Mouse (Mus musculus) lung, postnatal 4 days (tissue): ENCODE measurements at regions not wholly inside any gene's neighbourhood (a gene's known extent, or its start where the extent isn't known, plus 50 kb on each side); places are given as distances from the start of the nearest gene placed in this dataset.

Experiments
- DNase-seq, 2 experiments: peaks; one replicate each; pipeline ENCODE4 v3.0.0; 2021

DNA sequence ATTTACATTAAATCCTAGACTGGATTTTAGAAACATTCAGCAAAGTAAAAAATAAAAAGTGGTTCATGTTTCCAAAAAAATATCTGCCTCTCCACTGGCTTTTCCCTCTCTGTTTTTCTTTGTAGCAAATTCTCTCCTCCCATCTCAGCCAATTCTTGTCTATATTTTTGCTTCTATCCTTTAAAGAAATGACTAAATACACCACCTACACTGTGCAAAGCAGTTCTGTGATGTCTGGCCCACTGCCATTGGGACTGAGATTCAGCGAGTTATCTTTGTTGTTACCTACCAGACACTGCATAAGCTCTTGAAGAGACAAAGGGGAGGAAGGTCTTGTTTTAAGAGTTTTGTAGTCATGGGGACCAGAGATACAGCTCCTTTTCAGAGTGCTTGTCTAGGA is 835.8 kb upstream of the Klhl29 start:
- no peak for DNase-seq

- no peak for DNase-seq
Observed at GRCm38 (mm10) chr12:6189232-6189631, 813.8 kb upstream of the Klhl29 start.

DNA sequence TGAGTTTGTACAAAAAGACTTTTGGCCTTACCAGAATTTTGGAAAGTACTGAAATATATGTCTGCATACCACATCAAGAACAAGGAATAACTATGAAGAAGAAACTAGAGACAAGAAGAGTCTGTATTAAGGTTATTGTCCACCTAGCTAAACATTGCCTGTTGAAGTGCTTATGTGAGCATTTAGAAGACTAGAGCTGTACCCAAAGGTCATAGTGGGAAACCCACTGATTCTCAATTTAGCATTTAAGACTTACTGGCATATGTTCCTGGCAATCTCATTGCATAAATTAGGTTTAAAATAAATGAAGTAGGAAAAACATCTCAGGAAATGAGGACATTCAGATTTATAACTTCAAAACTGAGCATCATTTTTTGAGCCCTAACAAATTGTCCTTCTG is 793.3 kb upstream of the Klhl29 start:
- DNase-seq = no peak

- no peak for DNase-seq
Observed at GRCm38 (mm10) chr12:6154287-6154686, 778.8 kb upstream of the Klhl29 start.

DNA sequence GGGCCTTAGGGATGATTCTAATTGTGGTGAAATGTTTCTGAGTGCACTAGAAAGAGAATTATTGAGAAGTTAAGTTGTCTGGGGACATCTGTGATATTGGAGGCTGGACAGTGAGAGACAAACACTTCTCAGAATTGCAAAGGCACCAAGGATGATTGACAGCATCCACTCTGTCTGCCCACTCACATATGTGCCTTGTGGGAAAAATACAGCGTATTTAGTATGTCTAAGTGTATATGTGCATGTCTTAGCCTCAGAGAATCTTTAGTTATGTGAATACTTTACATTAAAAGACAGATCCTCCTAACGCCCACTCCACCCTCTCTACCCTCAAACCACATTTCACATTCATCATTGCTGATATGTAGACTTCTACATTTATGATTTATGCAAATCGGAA is 776.0 kb upstream of the Klhl29 start:
- DNase-seq = no peak

DNA sequence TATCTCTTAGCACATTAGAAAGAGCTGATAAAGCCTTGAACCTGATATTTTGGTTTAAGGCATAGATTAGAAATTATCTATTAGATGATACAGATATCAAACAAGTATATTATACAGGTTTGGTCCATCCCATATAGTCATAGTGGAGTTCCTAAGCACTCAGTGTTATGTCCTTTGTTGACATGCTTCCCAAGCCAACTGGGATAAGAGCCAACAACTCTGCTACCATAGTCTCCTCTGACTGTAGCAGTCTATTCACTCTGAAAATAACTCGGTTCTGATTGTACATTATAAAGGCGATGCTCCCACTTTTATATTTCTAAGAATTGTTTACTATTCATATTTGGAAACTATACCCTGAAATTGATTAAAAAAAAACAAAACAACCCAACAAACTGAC is 757.0 kb upstream of the Klhl29 start:
- no peak for DNase-seq

- DNase-seq = no peak
Observed at GRCm38 (mm10) chr12:6119557-6119956, 744.1 kb upstream of the Klhl29 start.

DNA sequence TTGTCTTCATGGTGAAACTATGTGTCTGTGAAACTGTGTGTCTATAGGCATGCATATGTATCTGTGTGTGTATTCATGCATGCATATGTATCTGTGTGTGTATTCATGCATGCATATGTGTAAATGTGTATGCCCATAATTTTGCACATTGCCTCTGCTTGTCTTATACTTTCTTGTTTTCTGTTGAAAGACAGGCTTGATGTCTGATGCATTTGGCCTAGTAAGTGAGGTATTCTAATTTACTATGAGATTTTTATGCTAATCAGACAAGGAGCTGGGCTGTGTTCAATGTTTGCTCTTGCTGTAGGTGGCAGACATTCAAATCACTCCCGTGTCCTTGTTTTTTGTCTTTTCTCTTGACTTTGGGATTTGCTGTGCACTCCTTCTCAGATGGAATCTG is 739.8 kb upstream of the Klhl29 start:
- DNase-seq = no peak

DNA sequence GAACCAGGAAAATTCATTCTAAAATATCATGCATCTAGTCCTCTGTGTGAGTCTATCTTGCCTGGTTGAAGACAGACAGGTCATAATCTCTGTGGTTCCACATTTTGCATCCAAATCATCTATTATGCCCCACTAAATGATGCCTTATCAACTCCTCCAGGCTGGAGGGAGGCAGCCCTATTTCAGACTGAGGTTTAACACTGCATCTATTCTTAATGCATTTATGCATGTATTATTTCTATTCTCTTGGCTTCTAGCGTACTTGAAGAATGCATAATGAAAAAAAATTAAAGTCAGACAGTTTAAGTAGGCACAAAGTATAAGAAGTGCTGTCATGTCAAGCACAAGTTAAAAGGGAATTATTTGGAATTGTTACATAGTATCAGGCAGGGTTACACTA is 721.8 kb upstream of the Klhl29 start:
- no peak for DNase-seq

DNA sequence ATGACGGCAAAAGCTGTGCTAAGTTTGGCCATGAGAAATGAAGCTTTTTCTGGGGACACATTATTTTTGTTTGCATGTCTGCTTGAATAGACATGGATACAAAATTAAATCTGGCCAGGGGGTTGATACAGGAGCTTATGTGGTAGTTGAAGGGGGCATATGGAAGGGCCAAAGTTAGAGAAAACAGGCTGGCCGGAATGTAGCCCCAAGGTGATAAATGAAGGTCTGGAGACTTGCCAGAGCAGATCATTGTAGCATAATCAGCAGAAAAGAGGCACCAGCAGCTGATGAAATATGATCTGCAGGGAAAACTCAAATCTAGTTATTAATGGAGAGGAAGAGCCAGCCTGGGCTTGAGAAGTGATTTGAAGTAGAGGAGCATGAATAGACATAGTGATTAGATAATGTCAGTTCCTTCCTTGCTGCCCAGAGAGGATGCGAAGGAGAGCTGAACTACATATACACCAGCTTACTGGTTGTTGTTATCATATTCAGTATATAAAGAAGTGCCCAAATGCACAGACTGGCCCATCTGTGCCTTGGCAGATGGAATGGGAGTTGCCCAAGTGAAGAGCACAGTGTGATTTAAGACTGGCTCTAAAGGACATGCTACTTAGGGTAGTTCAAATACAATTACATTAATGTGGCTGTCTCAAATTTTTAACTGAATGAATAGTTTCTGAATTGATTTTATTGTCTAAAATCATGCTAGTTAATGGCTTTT is 712.3 kb upstream of the Klhl29 start:
- no peak for DNase-seq

DNA sequence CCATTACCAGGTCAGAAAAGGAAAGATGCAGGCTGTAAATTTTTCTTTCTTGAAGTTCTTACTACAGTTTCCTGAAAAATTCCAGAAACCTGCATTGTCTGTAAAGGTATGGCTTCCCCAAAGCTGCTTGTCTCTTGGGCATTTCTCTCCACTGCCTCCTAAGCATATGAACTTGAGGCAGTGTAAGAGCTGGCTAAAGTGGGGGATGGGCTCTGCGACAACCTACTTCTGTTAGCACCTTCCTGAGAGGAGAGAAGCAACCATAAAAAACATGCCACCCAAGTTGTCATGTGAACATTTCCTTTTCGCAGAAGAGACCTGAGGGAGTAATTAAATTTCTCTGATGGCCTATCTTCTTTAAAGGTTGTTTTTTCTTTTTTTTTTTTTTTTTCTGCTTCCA is 711.6 kb upstream of the Klhl29 start:
- no peak for DNase-seq

DNA sequence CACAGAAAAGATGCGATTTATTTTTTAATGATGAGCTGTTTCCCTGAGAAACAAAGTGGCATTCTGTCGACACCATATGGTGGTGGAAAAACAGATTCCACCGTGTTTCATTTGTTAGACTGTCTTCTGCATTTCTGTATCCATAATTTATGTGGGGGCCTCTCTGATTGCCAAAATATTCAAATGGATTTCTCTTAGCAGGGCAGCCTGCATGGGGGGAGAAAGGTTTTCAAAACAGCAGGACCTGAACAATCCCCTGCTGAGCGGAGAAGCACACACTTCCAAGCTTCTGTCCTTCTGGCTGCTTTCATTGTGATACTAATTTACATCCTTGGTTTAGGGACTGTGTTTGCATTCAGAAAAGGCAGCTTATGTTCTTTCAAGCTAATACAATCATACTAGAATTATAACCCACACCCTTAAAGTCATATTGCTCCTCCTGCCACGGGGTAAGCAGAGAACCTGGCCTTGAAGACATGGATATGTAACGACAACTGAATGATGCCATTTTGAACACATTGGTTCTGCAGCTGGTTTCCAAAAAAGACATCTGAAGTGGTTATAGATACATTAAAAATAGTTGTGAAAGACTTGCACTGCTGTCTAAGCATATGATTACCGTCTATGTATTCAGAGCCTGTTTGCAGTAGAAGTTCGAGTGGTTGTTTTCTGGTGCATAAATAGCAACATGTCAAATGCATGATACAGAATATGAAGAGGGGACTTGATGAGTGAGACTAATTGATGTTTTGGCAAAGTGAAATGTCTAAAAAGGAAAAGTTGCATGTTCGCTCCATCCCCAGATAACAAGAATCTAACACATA is 671.6 kb upstream of the Klhl29 start:
- DNase-seq = no peak

GRCm38 (mm10) chr12:6046110-6046509 is 670.6 kb upstream of the Klhl29 start:
- no peak for DNase-seq

DNA sequence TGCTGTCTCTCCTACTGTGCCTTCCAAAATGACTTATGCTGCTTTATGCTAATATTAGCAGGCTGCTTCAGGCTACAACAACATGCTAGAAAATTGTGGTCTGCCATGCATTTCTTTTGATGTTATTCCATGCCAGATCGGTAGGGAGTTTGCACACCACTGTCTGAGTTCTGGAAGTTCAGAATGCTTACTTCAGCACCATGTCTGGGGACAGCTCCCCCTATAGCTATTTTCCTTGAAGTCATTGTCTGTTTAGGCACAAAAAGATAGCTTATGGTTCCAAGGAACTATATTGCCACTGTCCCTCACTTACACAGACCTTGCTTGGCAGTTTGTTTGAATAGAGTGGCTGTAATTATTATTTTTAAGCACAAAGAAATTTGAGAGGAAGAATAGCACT is 666.8 kb upstream of the Klhl29 start:
- DNase-seq = no peak

- no peak for DNase-seq
Observed at GRCm38 (mm10) chr12:6024111-6024510, 648.6 kb upstream of the Klhl29 start.

GRCm38 (mm10) chr12:6022490-6022889 is 647.0 kb upstream of the Klhl29 start:
- DNase-seq = no peak

- DNase-seq = no peak
Observed at GRCm38 (mm10) chr12:6000961-6001360, 625.5 kb upstream of the Klhl29 start.

- no peak for DNase-seq
Observed at GRCm38 (mm10) chr12:5997366-5997765, 621.9 kb upstream of the Klhl29 start.

GRCm38 (mm10) chr12:5996672-5997071 is 621.2 kb upstream of the Klhl29 start:
- no peak for DNase-seq

- peak in 1 of 2 experiments; percentile 33 for DNase-seq
Observed at GRCm38 (mm10) chr12:5983937-5984610, 608.6 kb upstream of the Klhl29 start.

DNA sequence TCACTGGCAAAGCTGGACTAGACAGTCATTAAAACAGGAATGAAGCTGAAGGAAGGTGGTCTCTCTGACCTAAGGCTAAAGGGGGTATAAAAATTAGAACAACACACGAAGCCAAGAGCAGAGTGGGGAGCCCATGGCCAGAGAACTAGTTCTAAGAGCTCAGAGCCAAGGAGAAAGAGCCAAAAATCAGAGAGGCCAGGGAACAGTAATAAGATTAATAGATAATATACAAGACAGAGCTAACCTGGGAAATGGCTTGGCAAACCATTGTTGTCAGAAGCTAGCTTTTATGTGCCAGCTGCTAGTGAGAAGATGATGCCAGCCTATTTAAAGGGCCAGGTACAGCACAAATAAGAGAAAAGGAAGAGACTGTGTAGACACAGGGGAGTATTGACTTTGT is 606.6 kb upstream of the Klhl29 start:
- DNase-seq = no peak

GRCm38 (mm10) chr12:5975926-5976325 is 600.4 kb upstream of the Klhl29 start:
- DNase-seq = no peak

DNA sequence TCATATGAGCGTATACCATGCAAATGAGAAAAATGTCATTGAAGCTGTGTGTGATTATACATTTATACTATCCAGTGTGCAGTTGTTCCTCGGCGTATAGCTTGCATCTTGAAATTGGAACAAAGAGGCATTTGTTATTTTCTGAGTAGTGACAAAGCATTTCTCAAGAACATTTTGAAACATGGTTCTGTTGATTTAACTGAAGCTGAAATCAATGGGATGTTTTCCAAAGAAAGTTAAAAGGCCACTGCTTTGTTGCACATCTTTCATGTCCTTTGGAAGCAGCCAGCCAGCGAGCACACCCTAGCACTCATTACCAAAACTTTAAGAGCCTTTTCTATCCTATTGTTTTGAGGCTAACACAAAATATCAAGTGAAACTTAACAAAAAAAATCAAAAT is 594.1 kb upstream of the Klhl29 start:
- no peak for DNase-seq

DNA sequence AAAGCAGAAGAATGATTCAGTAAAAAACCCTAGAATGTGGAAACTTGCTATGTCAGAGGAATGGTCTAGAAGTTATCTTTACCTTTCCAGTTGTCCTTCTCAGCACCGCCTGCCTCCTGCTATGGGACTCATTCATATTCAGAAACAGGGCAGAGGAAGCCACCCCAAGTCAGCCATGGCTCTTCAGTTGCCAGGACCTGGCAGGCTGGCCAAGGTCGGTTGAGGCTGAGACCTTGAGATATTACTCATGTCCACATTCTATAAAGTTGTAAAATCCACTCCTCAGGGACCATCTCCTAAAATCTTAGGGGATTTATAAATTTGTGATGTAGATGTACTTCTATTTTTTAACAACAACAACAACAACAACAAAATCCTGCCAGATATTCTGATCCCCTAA is 580.7 kb upstream of the Klhl29 start:
- no peak for DNase-seq
